Mouse (Mus musculus) hindbrain, embryonic 16.5 days (tissue): ENCODE results near the gene H2afy. TPM values are rescaled to one million over a fixed set of nuclear protein-coding genes. Genes with fewer than 3 reads are reported as not detected.

ENCODE experiments used
- ATAC-seq: fragments of 200-750 bp; cut with Nextera tagmentation; 2 replicates; pipeline ENCODE4 v1.8.0; 2017; ENCODE audit warnings: moderate TSS enrichment, moderate library complexity
- H3K27ac ChIP-seq: fragments of 300-500 bp; sonication (generic); 2 replicates; pipeline ENCODE4 v1.5.1; 2014; ENCODE audit warnings: low read depth, mild to moderate bottlenecking, control low read depth, low read length, moderate library complexity
- H3K27me3 ChIP-seq: fragments of 300-500 bp; sonication (generic); replicated peaks from 2 replicates; pipeline ENCODE4 v1.6.1; 2014; ENCODE audit warnings: low read length; ENCODE audit not compliant: control insufficient read depth, insufficient read depth
- H3K36me3 ChIP-seq: fragments of 300-500 bp; sonication (generic); 2 replicates; pipeline ENCODE4 v1.6.1; 2014; ENCODE audit warnings: mild to moderate bottlenecking, low read length, moderate library complexity, mixed read lengths; ENCODE audit not compliant: control insufficient read depth, insufficient read depth
- H3K4me1 ChIP-seq: fragments of 300-500 bp; sonication (generic); 2 replicates; pipeline ENCODE4 v1.6.1; 2014; ENCODE audit warnings: low read depth, low read length; ENCODE audit not compliant: control insufficient read depth, insufficient read depth
- H3K4me2 ChIP-seq: fragments of 300-500 bp; sonication (generic); 2 replicates; pipeline ENCODE4 v1.6.1; 2014; ENCODE audit warnings: mild to moderate bottlenecking, low read length, control low read depth, moderate library complexity
- H3K4me3 ChIP-seq: fragments of 300-500 bp; sonication (generic); 2 replicates; pipeline ENCODE4 v1.5.1; 2014; ENCODE audit warnings: mild to moderate bottlenecking, low read length, control low read depth, moderate library complexity
- H3K9ac ChIP-seq: fragments of 300-500 bp; sonication (generic); 2 replicates; pipeline ENCODE4 v1.6.1; 2014; ENCODE audit warnings: low read depth, mild to moderate bottlenecking, control low read depth, low read length, moderate library complexity
- H3K9me3 ChIP-seq: fragments of 300-500 bp; sonication (generic); 2 replicates; pipeline ENCODE4 v1.6.1; 2014; ENCODE audit warnings: mild to moderate bottlenecking, low read length, moderate library complexity; ENCODE audit not compliant: control insufficient read depth
- WGBS: fragments of 180-500 bp; shearing (Covaris S2); extraction: QIAGEN DNeasy Blood & Tissue Kit; methylation state at CpG from one replicate; pipeline ENCODE4 v1.1.7; 2014; 5-methylcytosine and 5-hydroxymethylcytosine counted together
- polyA plus RNA-seq: library from polyadenylated mRNA; unstranded; fragments of >200 nt; fragmentation: Nextera tagmentation; extraction: Ambion mirVana; gene quantifications from 2 replicates; pipeline ENCODE4 v1.2.1, GENCODE M21; 2015

Gene H2afy
- polyA plus RNA-seq, 1 experiment from 2014 or later, result 239 TPM

- peak overlapping the region; percentile 95 for H3K4me2 ChIP-seq
- peak overlapping the region; percentile 86 for H3K27ac ChIP-seq
- WGBS, result 1% methylated on average over 75 of the region's 89 CpGs
These were observed 719 bp downstream of the H2afy start for GRCm38 (mm10) chr13:56135231-56136052.

GRCm38 (mm10) chr13:56134631-56135181 lies 1.5 kb downstream of the H2afy start:
- Histone ChIP-seq H3K4me3 (peak overlapping the region; percentile 92), H3K27me3 (no peaks in the 10 kb centered on the region), H3K4me1 (peaks cover 21% of the 10 kb centered on the region), H3K9ac (peak overlapping the region; percentile 97), H3K36me3 (no peaks in the 10 kb centered on the region), H3K27ac (peak overlapping the region; percentile 86), H3K9me3 (no peaks in the 10 kb centered on the region), H3K4me2 (peak overlapping the region; percentile 95)
- ATAC-seq, result peak; percentile 34
- WGBS, result under 1% methylated on average over 39 of the region's 50 CpGs

More at GRCm38 (mm10) chr13:56135231-56136052, 719 bp downstream of the H2afy start:
- Histone ChIP-seq H3K9me3 (no peaks in the 10 kb centered on the region), H3K36me3 (no peaks in the 10 kb centered on the region), H3K9ac (peak overlapping the region; percentile 97), H3K4me3 (peak overlapping the region; percentile 92), H3K4me1 (peaks cover 21% of the 10 kb centered on the region), H3K27me3 (no peaks in the 10 kb centered on the region)
- ATAC-seq, result peak; percentile 89

GRCm38 (mm10) chr13:56134031-56134430 lies 2.1 kb downstream of the H2afy start:
- H3K27ac ChIP-seq, result no peak overlapping the region
- peak overlapping the region; percentile 95 for H3K4me2 ChIP-seq
- no peaks in the 10 kb centered on the region for H3K36me3 ChIP-seq
- H3K9ac ChIP-seq, result peak overlapping the region; percentile 97
- ATAC-seq, result no peak
- H3K27me3 ChIP-seq, result no peaks in the 10 kb centered on the region
- WGBS, result 50% methylated on average over 5 of the region's 5 CpGs
- peaks cover 21% of the 10 kb centered on the region for H3K4me1 ChIP-seq
- no peaks in the 10 kb centered on the region for H3K9me3 ChIP-seq
- peak overlapping the region; percentile 92 for H3K4me3 ChIP-seq

- no peak overlapping the region for H3K4me3 ChIP-seq
- no peaks in the 10 kb centered on the region for H3K9me3 ChIP-seq
- peaks cover 21% of the 10 kb centered on the region for H3K4me1 ChIP-seq
- H3K4me2 ChIP-seq, result no peak overlapping the region
- 80% methylated on average over 7 of the region's 7 CpGs for WGBS
- ATAC-seq, result no peak
- H3K9ac ChIP-seq, result no peak overlapping the region
- no peaks in the 10 kb centered on the region for H3K27me3 ChIP-seq
- no peak overlapping the region for H3K27ac ChIP-seq
- H3K36me3 ChIP-seq, result peaks cover 3% of the 10 kb centered on the region
These were observed 3.2 kb downstream of the H2afy start for GRCm38 (mm10) chr13:56132941-56133340.

- Histone ChIP-seq H3K4me3 (no peak overlapping the region), H3K9me3 (no peaks in the 10 kb centered on the region), H3K27me3 (no peaks in the 10 kb centered on the region), H3K4me2 (no peak overlapping the region), H3K36me3 (peaks cover 8% of the 10 kb centered on the region), H3K9ac (no peak overlapping the region), H3K4me1 (peaks cover 21% of the 10 kb centered on the region), H3K27ac (no peak overlapping the region)
- WGBS, result 85% methylated on average over 11 of the region's 11 CpGs
- ATAC-seq, result no peak
These were observed 3.7 kb downstream of the H2afy start for GRCm38 (mm10) chr13:56132326-56132936.

GRCm38 (mm10) chr13:56130544-56130943 lies 5.6 kb downstream of the H2afy start:
- 89% methylated on average over 8 of the region's 8 CpGs for WGBS
- peaks cover 17% of the 10 kb centered on the region for H3K36me3 ChIP-seq
- H3K27ac ChIP-seq, result no peak overlapping the region
- H3K9ac ChIP-seq, result no peak overlapping the region
- peaks cover 16% of the 10 kb centered on the region for H3K4me1 ChIP-seq
- no peak for ATAC-seq
- H3K4me2 ChIP-seq, result no peak overlapping the region
- no peaks in the 10 kb centered on the region for H3K27me3 ChIP-seq
- no peaks in the 10 kb centered on the region for H3K9me3 ChIP-seq
- no peak overlapping the region for H3K4me3 ChIP-seq

GRCm38 (mm10) chr13:56129578-56129977 lies 6.6 kb downstream of the H2afy start:
- H3K36me3 ChIP-seq, result peaks cover 22% of the 10 kb centered on the region
- no peak overlapping the region for H3K4me2 ChIP-seq
- no peak overlapping the region for H3K4me3 ChIP-seq
- 89% methylated on average over 3 of the region's 3 CpGs for WGBS
- peaks cover 16% of the 10 kb centered on the region for H3K4me1 ChIP-seq
- no peaks in the 10 kb centered on the region for H3K27me3 ChIP-seq
- no peak overlapping the region for H3K27ac ChIP-seq
- no peak overlapping the region for H3K9ac ChIP-seq
- ATAC-seq, result no peak
- no peaks in the 10 kb centered on the region for H3K9me3 ChIP-seq

- no peak overlapping the region for H3K27ac ChIP-seq
- peaks cover 23% of the 10 kb centered on the region for H3K36me3 ChIP-seq
- no peak overlapping the region for H3K4me2 ChIP-seq
- no peak overlapping the region for H3K4me3 ChIP-seq
- H3K9me3 ChIP-seq, result no peaks in the 10 kb centered on the region
- no peak overlapping the region for H3K9ac ChIP-seq
- no peaks in the 10 kb centered on the region for H3K27me3 ChIP-seq
- no peak for ATAC-seq
- WGBS, result 87% methylated on average over 4 of the region's 4 CpGs
- peaks cover 11% of the 10 kb centered on the region for H3K4me1 ChIP-seq
These were observed 7.1 kb downstream of the H2afy start for GRCm38 (mm10) chr13:56129014-56129413.

GRCm38 (mm10) chr13:56125632-56126031 lies 10.5 kb downstream of the H2afy start:
- Histone ChIP-seq H3K4me1 (no peaks in the 10 kb centered on the region), H3K4me3 (no peak overlapping the region), H3K9me3 (no peaks in the 10 kb centered on the region), H3K4me2 (no peak overlapping the region), H3K27me3 (no peaks in the 10 kb centered on the region), H3K36me3 (peaks cover 31% of the 10 kb centered on the region), H3K27ac (no peak overlapping the region), H3K9ac (no peak overlapping the region)
- WGBS, result 93% methylated on average over 10 of the region's 10 CpGs
- ATAC-seq, result no peak
